Mouse (Mus musculus): ENCODE measurements at regions not wholly inside any gene's neighbourhood (a gene's known extent, or its start where the extent isn't known, plus 50 kb on each side); places are given as distances from the start of the nearest gene placed in this dataset.

DNA sequence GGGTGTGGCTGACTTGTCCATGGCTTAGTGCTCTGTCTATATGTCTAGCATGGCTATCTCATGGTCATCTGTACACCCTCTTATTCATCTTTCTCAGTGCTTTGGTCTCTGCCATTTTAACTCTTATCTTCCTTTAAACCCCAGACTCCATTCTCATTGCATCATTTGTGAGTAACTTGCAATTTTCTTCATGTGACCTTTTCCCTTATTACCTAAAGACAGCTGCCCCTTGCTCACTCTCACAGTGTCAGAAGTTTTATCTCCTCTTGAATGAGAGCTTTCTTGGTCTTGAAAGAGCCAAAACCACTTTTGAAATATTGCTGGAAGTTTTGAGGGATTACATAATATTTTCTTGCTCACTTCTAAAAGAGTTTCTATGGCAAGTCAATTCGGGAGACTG lies 1459.9 kb downstream of the Slc22a22 start:
- Histone ChIP-seq H3K36me3 (no peaks in the 10 kb centered on the region), H3K4me1 (replicated peaks) (no peaks in the 10 kb centered on the region), H3K27me3 (no peaks in the 10 kb centered on the region), H3K4me2 (no peak overlapping the region), H3K9me3 (no peaks in the 10 kb centered on the region), H3K4me3 (no peak overlapping the region), H3K9ac (no peak overlapping the region), H3K27ac (replicated peaks) (no peak overlapping the region)
- 91% methylated on average over 1 of the region's 1 CpGs for WGBS
- ATAC-seq (ENCODE audit: low FRiP score, low read depth) = no peak

DNA sequence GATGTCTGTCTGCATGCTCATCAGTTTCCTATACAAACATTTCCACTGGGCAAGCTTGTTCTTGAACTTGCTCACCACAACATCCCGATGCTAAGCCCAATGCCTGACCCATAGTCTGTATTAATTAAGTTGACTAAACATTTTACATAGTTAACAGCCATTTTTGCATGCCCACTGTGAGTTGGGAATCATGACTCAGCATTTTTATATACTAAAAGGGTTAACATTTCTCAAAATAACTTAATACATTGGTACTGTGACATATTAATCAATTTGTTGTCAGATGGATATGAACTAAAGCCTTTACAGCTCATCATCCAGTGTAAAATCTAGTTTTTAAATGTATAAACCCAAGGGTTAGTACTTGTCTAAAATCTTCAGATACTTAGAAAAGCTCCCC lies 1461.4 kb downstream of the Slc22a22 start:
- H3K4me2 ChIP-seq = no peak overlapping the region
- no peaks in the 10 kb centered on the region for H3K9me3 ChIP-seq
- no peak for ATAC-seq (ENCODE audit: low FRiP score, low read depth)
- H3K27me3 ChIP-seq = no peaks in the 10 kb centered on the region
- no peak overlapping the region for H3K9ac ChIP-seq
- no peak overlapping the region for H3K27ac ChIP-seq (replicated peaks)
- 83% methylated on average over 1 of the region's 1 CpGs for WGBS
- no peak overlapping the region for H3K4me3 ChIP-seq
- no peaks in the 10 kb centered on the region for H3K36me3 ChIP-seq
- no peaks in the 10 kb centered on the region for H3K4me1 ChIP-seq (replicated peaks)

DNA sequence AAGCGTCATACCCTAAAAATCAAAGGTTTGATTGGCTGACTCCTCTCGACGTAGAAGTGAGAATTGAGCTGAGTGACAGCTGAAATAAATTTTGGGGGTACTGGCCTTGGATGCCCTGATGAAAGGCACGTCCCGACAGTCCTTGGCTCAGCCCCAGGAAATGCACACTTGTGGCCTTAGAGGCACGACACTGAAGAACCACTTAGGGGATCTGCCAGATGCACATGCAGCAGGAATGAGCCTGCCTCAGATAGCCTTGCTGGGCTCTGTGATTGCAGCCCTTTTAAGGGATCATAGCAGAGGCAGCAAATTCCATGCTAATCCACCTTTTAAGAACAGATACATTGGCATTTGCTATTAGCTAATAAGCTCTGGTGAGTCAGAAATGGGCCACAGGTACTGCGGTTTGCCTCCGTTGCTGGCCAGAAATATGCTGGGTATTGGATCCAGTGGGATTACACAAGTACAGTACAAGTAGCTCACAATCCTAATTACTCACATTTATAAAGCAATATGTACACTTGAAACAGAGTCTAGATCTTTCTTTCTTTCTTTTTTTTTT lies 1463.3 kb downstream of the Slc22a22 start:
- H3K9ac ChIP-seq = no peak overlapping the region
- WGBS = 77% methylated on average over 8 of the region's 8 CpGs
- H3K4me2 ChIP-seq = no peak overlapping the region
- H3K27ac ChIP-seq (replicated peaks) = no peak overlapping the region
- no peaks in the 10 kb centered on the region for H3K36me3 ChIP-seq
- H3K4me3 ChIP-seq = no peak overlapping the region
- ATAC-seq (ENCODE audit: low FRiP score, low read depth) = no peak
- H3K9me3 ChIP-seq = no peaks in the 10 kb centered on the region
- no peaks in the 10 kb centered on the region for H3K4me1 ChIP-seq (replicated peaks)
- no peaks in the 10 kb centered on the region for H3K27me3 ChIP-seq

DNA sequence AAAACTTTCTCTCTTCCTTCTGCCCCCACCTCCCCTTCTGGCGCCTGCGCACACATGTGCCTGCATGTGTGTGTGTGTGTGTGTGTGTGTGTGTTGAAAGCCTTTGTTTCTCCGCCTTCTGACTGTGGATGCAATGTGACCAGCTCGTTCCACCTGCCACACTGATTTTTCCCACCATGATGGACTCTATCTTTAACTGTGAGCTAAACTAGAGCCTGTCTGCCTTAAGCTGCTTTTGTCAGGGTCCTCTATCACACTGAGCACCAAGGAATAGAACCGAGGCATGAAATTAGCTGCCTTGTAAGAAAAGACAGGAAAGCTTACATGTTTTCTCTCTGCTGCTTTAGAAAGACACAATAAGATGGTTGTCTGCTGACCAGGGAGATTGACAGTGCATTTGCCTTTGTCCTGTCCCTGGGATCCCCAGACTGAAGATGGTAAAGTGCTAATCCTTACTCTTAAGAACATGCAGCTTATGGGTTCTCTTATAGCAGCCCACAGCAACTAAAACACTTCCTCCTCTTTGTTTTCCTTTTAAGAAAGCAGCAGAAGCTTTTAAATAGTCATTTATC lies 1468.7 kb downstream of the Slc22a22 start:
- Histone ChIP-seq H3K9ac (no peak overlapping the region), H3K27ac (replicated peaks) (no peak overlapping the region), H3K4me3 (no peak overlapping the region), H3K36me3 (no peaks in the 10 kb centered on the region), H3K4me1 (replicated peaks) (no peaks in the 10 kb centered on the region), H3K9me3 (no peaks in the 10 kb centered on the region), H3K4me2 (no peak overlapping the region), H3K27me3 (no peaks in the 10 kb centered on the region)
- ATAC-seq (ENCODE audit: low FRiP score, low read depth) = no peak
- 58% methylated on average over 5 of the region's 5 CpGs for WGBS

DNA sequence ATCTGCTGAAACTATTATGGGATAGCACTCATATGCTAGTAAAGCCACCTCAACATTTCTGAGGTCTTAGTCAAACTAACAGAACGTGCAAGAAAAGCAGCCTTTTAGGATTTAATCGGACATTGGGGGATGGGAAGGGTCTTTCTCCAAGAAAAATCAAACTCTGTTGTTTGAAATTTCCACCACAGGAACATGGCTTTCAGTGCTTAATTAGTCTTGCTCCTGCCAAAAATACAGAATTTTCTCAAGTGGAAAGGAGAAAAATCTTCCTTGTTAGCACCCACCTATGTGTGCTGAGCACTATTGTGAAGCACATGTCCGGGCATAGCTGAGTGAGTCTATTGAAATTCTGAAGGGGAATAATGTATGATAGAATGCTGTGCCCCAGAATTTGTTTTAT lies 1470.0 kb downstream of the Slc22a22 start:
- no peak for ATAC-seq (ENCODE audit: low FRiP score, low read depth)
- Histone ChIP-seq H3K9me3 (no peaks in the 10 kb centered on the region), H3K27ac (replicated peaks) (no peak overlapping the region), H3K36me3 (no peaks in the 10 kb centered on the region), H3K27me3 (no peaks in the 10 kb centered on the region), H3K9ac (no peak overlapping the region), H3K4me1 (replicated peaks) (no peaks in the 10 kb centered on the region), H3K4me2 (no peak overlapping the region), H3K4me3 (no peak overlapping the region)
- 79% methylated on average over 3 of the region's 3 CpGs for WGBS

DNA sequence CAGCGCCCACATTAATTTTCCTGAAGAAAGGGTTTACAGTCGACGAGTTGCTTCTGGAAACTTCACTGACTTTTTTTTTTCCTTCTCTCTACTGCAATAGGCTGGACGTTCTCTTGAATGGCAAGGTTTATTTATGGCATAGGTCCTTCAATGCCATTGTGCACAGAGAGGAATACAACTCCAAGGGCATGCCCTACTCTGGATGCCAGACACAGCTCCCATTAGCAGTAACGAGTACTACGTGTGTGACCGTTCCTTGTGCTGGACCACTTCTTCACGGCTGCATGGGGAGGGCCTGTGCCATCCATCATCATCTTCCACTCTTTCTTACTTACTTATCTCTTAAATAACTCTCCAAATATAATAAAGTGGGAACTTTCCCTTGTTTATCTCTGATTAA lies 1472.1 kb downstream of the Slc22a22 start:
- no peaks in the 10 kb centered on the region for H3K36me3 ChIP-seq
- no peak overlapping the region for H3K4me3 ChIP-seq
- no peak for ATAC-seq (ENCODE audit: low FRiP score, low read depth)
- WGBS = 81% methylated on average over 8 of the region's 8 CpGs
- no peak overlapping the region for H3K4me2 ChIP-seq
- no peaks in the 10 kb centered on the region for H3K27me3 ChIP-seq
- no peaks in the 10 kb centered on the region for H3K4me1 ChIP-seq (replicated peaks)
- no peak overlapping the region for H3K9ac ChIP-seq
- H3K9me3 ChIP-seq = no peaks in the 10 kb centered on the region
- H3K27ac ChIP-seq (replicated peaks) = no peak overlapping the region

DNA sequence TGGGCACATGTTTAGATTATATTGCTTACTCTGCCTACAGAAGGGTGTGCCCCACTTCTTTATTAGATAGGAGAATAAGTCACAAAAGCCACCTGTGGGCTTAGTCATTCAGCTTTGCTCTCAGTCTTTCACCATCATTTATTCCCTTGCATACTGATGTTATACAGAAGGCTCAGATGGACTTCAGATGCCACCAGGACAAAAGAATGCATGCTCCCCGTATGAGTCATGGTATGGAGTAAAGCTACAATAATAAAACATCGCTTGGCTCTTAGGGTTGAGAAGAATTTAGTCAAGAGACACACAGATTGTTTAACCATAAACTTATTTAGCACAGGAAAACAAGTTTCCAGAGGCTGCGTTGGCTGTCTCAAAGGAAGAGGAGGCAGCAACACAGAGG lies 1473.5 kb downstream of the Slc22a22 start:
- Histone ChIP-seq H3K4me3 (no peak overlapping the region), H3K4me1 (replicated peaks) (no peaks in the 10 kb centered on the region), H3K4me2 (no peak overlapping the region), H3K36me3 (no peaks in the 10 kb centered on the region), H3K27me3 (no peaks in the 10 kb centered on the region), H3K27ac (replicated peaks) (no peak overlapping the region), H3K9me3 (no peaks in the 10 kb centered on the region), H3K9ac (no peak overlapping the region)
- WGBS = 87% methylated on average over 3 of the region's 3 CpGs
- ATAC-seq (ENCODE audit: low FRiP score, low read depth) = no peak

DNA sequence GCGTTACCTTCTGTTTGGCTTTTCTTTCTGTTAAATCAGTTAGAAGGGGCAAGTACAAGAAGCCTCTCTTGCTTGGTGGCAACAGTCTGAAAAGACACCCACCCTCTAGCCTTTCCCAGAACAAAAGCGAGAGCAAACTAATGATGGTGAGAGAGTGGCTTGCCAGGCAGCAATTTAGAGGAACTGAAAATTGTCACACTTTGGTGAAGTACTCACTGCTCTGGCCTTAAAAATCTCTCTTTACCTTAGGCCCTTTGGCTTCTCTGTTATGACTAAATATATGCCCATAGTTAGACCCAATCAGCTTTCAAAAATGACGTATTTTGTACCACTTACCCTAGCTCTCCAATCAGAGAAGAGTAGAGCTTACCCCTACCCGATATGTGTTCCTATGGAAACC lies 1477.8 kb downstream of the Slc22a22 start:
- no peak overlapping the region for H3K27ac ChIP-seq (replicated peaks)
- H3K36me3 ChIP-seq = no peaks in the 10 kb centered on the region
- no peak overlapping the region for H3K4me2 ChIP-seq
- H3K9ac ChIP-seq = no peak overlapping the region
- no peak for ATAC-seq (ENCODE audit: low FRiP score, low read depth)
- H3K4me1 ChIP-seq (replicated peaks) = no peaks in the 10 kb centered on the region
- no peaks in the 10 kb centered on the region for H3K9me3 ChIP-seq
- H3K4me3 ChIP-seq = no peak overlapping the region
- 92% methylated on average over 4 of the region's 4 CpGs for WGBS
- no peaks in the 10 kb centered on the region for H3K27me3 ChIP-seq

DNA sequence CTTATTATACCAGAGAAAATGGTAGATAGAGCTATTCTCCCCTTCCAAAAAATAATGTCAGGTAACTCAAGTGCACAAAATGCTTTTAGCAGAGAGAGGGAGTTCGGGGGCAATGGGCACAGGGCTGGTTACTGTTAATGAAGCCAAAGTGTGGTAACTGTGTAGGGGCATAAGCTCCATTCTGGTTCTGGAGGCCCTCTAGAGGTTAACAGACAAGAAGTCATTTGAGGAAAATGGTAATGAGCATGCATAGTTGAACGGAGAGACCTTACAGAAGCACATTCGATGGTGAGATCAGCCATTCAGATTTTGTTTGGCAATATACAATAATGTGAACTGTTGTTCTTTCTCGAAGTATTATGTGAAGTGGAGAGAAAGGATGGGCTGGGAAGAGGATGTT lies 1479.4 kb downstream of the Slc22a22 start:
- no peaks in the 10 kb centered on the region for H3K36me3 ChIP-seq
- H3K9me3 ChIP-seq = no peaks in the 10 kb centered on the region
- 81% methylated on average over 4 of the region's 4 CpGs for WGBS
- no peak overlapping the region for H3K4me2 ChIP-seq
- ATAC-seq (ENCODE audit: low FRiP score, low read depth) = no peak
- no peak overlapping the region for H3K4me3 ChIP-seq
- H3K27me3 ChIP-seq = no peaks in the 10 kb centered on the region
- no peaks in the 10 kb centered on the region for H3K4me1 ChIP-seq (replicated peaks)
- H3K27ac ChIP-seq (replicated peaks) = no peak overlapping the region
- H3K9ac ChIP-seq = no peak overlapping the region

DNA sequence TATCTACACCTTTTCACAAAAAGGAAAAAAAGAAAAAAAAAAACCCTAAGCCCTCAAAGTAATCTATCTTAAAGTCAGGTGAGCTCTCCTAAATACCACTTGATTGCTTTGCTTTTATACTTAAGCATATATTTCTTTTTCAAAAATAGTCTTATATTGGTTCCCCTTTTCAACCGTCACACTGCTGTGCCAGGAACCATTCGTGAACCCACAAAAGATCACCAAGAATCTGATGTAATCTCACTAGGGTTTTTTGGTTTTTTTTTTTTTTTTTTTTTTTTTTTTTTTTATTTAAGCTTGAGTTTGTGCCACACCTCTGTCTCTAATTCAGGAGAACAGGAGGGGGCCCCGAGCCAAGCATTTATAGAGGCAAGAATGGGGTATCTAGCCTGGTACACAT lies 1482.7 kb downstream of the Slc22a22 start:
- no peaks in the 10 kb centered on the region for H3K36me3 ChIP-seq
- ATAC-seq (ENCODE audit: low FRiP score, low read depth) = no peak
- no peak overlapping the region for H3K4me2 ChIP-seq
- no peaks in the 10 kb centered on the region for H3K4me1 ChIP-seq (replicated peaks)
- no peaks in the 10 kb centered on the region for H3K9me3 ChIP-seq
- no peak overlapping the region for H3K9ac ChIP-seq
- H3K27ac ChIP-seq (replicated peaks) = no peak overlapping the region
- H3K27me3 ChIP-seq = no peaks in the 10 kb centered on the region
- WGBS = 90% methylated on average over 3 of the region's 3 CpGs
- no peak overlapping the region for H3K4me3 ChIP-seq

DNA sequence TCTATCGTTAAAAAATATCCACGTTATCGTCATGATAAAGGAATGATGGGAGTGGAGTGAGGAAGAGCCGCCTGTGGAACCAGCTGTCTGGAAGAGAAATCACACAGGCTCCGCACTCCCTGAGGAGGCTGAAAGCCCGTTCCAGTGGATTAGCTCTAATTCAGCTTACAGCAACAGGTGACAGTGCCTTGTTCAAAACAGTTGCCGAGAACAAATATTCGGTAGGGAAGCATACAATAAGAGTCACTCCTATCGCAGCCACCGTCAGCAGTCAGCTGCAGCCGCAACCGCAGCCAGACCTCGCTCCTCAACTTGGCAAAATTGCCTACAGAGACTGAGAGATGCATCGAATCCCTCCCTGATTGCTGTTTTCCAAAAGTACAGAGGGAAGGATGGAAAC lies 1501.6 kb downstream of the Slc22a22 start:
- H3K9me3 ChIP-seq = no peaks in the 10 kb centered on the region
- no peak overlapping the region for H3K4me2 ChIP-seq
- H3K36me3 ChIP-seq = no peaks in the 10 kb centered on the region
- H3K9ac ChIP-seq = no peak overlapping the region
- WGBS = 69% methylated on average over 14 of the region's 14 CpGs
- ATAC-seq (ENCODE audit: low FRiP score, low read depth) = no peak
- H3K4me1 ChIP-seq (replicated peaks) = no peaks in the 10 kb centered on the region
- H3K27me3 ChIP-seq = no peaks in the 10 kb centered on the region
- H3K27ac ChIP-seq (replicated peaks) = no peak overlapping the region
- no peak overlapping the region for H3K4me3 ChIP-seq

DNA sequence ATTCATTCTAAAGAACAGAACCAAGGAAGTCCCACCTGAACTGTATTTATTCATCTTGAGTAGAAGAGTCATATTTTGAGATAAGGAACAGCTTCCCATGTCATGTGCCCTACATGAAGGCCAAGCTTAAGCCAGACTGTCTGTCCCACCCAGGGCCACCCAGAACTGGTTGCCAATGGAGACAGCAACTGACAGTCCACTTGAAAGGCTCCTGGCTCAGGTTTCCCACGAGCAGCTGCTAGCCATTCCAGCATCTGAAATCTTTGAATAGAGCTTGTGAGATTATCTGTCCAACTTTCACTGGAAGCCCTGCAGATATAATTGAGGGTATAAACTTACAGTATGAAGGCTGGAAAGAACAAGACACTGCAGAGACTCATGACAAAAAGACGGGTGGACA lies 1510.6 kb downstream of the Slc22a22 start:
- ATAC-seq (ENCODE audit: low FRiP score, low read depth) = no peak
- H3K4me1 ChIP-seq (replicated peaks) = no peaks in the 10 kb centered on the region
- H3K4me3 ChIP-seq = no peak overlapping the region
- H3K9ac ChIP-seq = no peak overlapping the region
- H3K27ac ChIP-seq (replicated peaks) = no peak overlapping the region
- WGBS = 36% methylated on average over 2 of the region's 2 CpGs
- H3K9me3 ChIP-seq = no peaks in the 10 kb centered on the region
- H3K27me3 ChIP-seq = no peaks in the 10 kb centered on the region
- no peak overlapping the region for H3K4me2 ChIP-seq
- H3K36me3 ChIP-seq = no peaks in the 10 kb centered on the region

DNA sequence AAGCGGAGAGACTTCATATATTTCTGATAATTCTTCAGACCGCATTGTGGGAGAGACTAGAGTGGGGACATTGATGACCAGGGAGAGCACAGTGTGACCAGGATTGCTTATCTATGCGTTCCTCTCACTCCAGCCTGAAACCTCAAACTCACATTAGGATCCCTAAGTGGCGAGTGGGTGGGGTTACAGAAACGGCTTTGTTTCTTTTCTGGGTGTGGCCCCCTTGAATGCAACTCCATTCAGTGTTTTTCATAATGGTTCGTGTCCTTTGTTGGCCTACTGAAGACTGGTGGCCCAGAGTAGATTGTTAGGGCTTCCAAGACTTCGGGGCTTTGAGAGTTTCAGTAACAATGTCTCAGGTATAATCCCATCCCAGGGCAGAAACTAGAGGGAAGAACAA lies 1512.1 kb downstream of the Slc22a22 start:
- ATAC-seq (ENCODE audit: low FRiP score, low read depth) = no peak
- Histone ChIP-seq H3K4me3 (no peak overlapping the region), H3K4me2 (no peak overlapping the region), H3K36me3 (no peaks in the 10 kb centered on the region), H3K9ac (no peak overlapping the region), H3K9me3 (no peaks in the 10 kb centered on the region), H3K27ac (replicated peaks) (no peak overlapping the region), H3K27me3 (no peaks in the 10 kb centered on the region), H3K4me1 (replicated peaks) (no peaks in the 10 kb centered on the region)
- WGBS = 77% methylated on average over 7 of the region's 7 CpGs

All from hindbrain, embryonic 15.5 days (tissue).